Mouse (Mus musculus) ES-E14 (cell line): ENCODE results near the gene Ccdc87. TPM values are rescaled to one million over a fixed set of nuclear protein-coding genes. Genes with fewer than 3 reads are reported as not detected.
A peak's percentile ranks its signal among the peaks of the same experiment; 100 is the strongest.

Experiments used
- DNase-seq: peaks from one replicate; pipeline ENCODE4 v3.0.0-alpha.2; 2013; ENCODE audit warnings: low read depth, low spot score
- H3K27ac ChIP-seq: 2 replicates; pipeline ENCODE4 v1.5.1; 2012; ENCODE audit warnings: low read depth, mild to moderate bottlenecking, low read length, moderate library complexity, mixed read lengths; ENCODE audit not compliant: poor library complexity, insufficient read depth, severe bottlenecking
- H3K36me3 ChIP-seq: 2 replicates; pipeline ENCODE4 v1.6.1; 2012; ENCODE audit warnings: mild to moderate bottlenecking, low read length, moderate library complexity, mixed read lengths; ENCODE audit not compliant: control insufficient read depth, poor library complexity, insufficient read depth, severe bottlenecking
- H3K4me1 ChIP-seq, 2 experiments: fragments of 150-350 bp in 1 of 2; sonication (generic) in 1 of 2; 2 replicates each; pipeline ENCODE4 v1.6.1; 2012; ENCODE audit warnings: low read length in 2 of 2, mild to moderate bottlenecking in 1 of 2, mixed read lengths in 1 of 2; ENCODE audit not compliant: control insufficient read depth in 2 of 2, insufficient read depth in 2 of 2, poor library complexity in 1 of 2
- H3K4me3 ChIP-seq, 2 experiments: fragments of 150-350 bp in 1 of 2; sonication (generic) in 1 of 2; 2 replicates each; pipeline ENCODE4 v1.5.1; 2012; ENCODE audit warnings: low read length in 2 of 2, low read depth in 1 of 2, mild to moderate bottlenecking in 1 of 2, mixed read lengths in 1 of 2; ENCODE audit not compliant: insufficient read depth in 1 of 2, poor library complexity in 1 of 2, severe bottlenecking in 1 of 2
- H3K9ac ChIP-seq: 2 replicates; pipeline ENCODE4 v1.6.1; 2012; ENCODE audit warnings: low read depth, mild to moderate bottlenecking, low read length, mixed read lengths; ENCODE audit not compliant: poor library complexity, insufficient read depth, severe bottlenecking
- H3K9me3 ChIP-seq: fragments of 150-350 bp; sonication (generic); 2 replicates; pipeline ENCODE4 v1.6.1; 2012; ENCODE audit warnings: low read depth, mild to moderate bottlenecking, low read length; ENCODE audit not compliant: control insufficient read depth, insufficient read depth
- CHD2 ChIP-seq: IDR thresholded peaks from 2 replicates; pipeline ENCODE4 v1.6.1; 2014; ENCODE audit warnings: mild to moderate bottlenecking, low read depth, low read length, inconsistent platforms
- HCFC1 ChIP-seq: IDR thresholded peaks from 2 replicates; pipeline ENCODE4 v1.6.1; 2012; ENCODE audit warnings: low read length, inconsistent platforms, borderline replicate concordance; ENCODE audit not compliant: insufficient read depth
- MAFK ChIP-seq: IDR thresholded peaks from 2 replicates; pipeline ENCODE4 v1.6.1; 2014; ENCODE audit warnings: mild to moderate bottlenecking, low read depth, low read length, inconsistent platforms; ENCODE audit not compliant: insufficient read depth
- ZC3H11A ChIP-seq: IDR thresholded peaks from 2 replicates; pipeline ENCODE4 v1.6.1; 2012; ENCODE audit warnings: low read depth, mild to moderate bottlenecking, inconsistent platforms, low read length, borderline replicate concordance
- ZNF384 ChIP-seq: IDR thresholded peaks from 2 replicates; pipeline ENCODE4 v1.6.1; 2012; ENCODE audit warnings: low read depth, low read length, inconsistent platforms
- in situ Hi-C, 2 experiments: fragments of 600-800 bp; cut with MboI; formaldehyde crosslinking; loops; one replicate each; pipeline ENCODE4 v1.15.1; 2025; ENCODE audit warnings: low sequenced_read_pairs in 2 of 2, inconsistent platforms in 1 of 2; ENCODE audit not compliant: unreplicated experiment in 2 of 2
- total RNA-seq: library from RNA; depleted of rRNA; stranded (reverse); fragments of 300-350 nt; gene quantifications from 2 replicates; pipeline ENCODE4 v1.2.3, GENCODE M21; 2012

Ccdc87 gene
- total RNA-seq, 1 experiment = 0.13 TPM

- no peaks in the 10 kb centered on the region for H3K36me3 ChIP-seq
- TF ChIP-seq MAFK (no peak), HCFC1 (no peak), ZNF384 (peak; percentile 81), ZC3H11A (no peak), CHD2 (no peak)
- H3K9me3 ChIP-seq = no peaks in the 10 kb centered on the region
- no peak overlapping the region for H3K4me3 ChIP-seq
- peak overlapping the region; percentile 0; the same call in 1 of the 2 replicates for H3K9ac ChIP-seq
- DNase-seq = no peak
- in situ Hi-C loops = no loop called here
- H3K4me1 ChIP-seq = peaks cover 8 to 14% of the 10 kb centered on the region in 2 experiments
- peak overlapping the region; percentile 42; the same call in 1 of the 2 replicates for H3K27ac ChIP-seq
Measured at GRCm38 (mm10) chr19:4850281-4850680, 11.1 kb downstream of the Ccdc87 start.

GRCm38 (mm10) chr19:4854552-4855469, 15.6 kb downstream of the Ccdc87 start, which contains the start of gene Ctsf:
Ctsf (plus strand) TSS chr19:4855130.
- H3K4me3 ChIP-seq = peak within 1 kb of the TSS; percentile 67 to 73
- in situ Hi-C loops = no loop called here
- H3K9me3 ChIP-seq = no peaks in the 10 kb centered on the region
- H3K27ac ChIP-seq = no peak within 1 kb of the TSS
- no peak for DNase-seq
- H3K4me1 ChIP-seq = peaks cover 7% of the 10 kb centered on the region in 2 experiments
- H3K9ac ChIP-seq = peak within 1 kb of the TSS; percentile 64
- no peak for TF ChIP-seq ZC3H11A
- no peak for TF ChIP-seq CHD2
- TF ChIP-seq ZNF384 = no peak
- no peak for TF ChIP-seq MAFK
- TF ChIP-seq HCFC1 = no peak
- no peaks in the 10 kb centered on the region for H3K36me3 ChIP-seq

- no peak overlapping the region for H3K27ac ChIP-seq
- no peaks in the 10 kb centered on the region for H3K9me3 ChIP-seq
- peak overlapping the region; percentile 67 to 73 for H3K4me3 ChIP-seq
- no peak for TF ChIP-seq ZC3H11A
- no peak for TF ChIP-seq CHD2
- no peak for TF ChIP-seq ZNF384
- no peak for TF ChIP-seq HCFC1
- no peak for TF ChIP-seq MAFK
- H3K36me3 ChIP-seq = no peaks in the 10 kb centered on the region
- H3K4me1 ChIP-seq = peaks cover 7% of the 10 kb centered on the region in 2 experiments
- peak overlapping the region; percentile 64 for H3K9ac ChIP-seq
- no peak for DNase-seq
- in situ Hi-C loops = no loop called here
Measured at GRCm38 (mm10) chr19:4855470-4855820, 16.3 kb downstream of the Ccdc87 start.

GRCm38 (mm10) chr19:4855951-4856350, 16.8 kb downstream of the Ccdc87 start:
- in situ Hi-C loops = no loop called here
- Histone ChIP-seq H3K9ac (no peak overlapping the region), H3K9me3 (no peaks in the 10 kb centered on the region), H3K4me1 (peaks cover 2 to 7% of the 10 kb centered on the region in 2 experiments; a peak in 3 of 4 replicates), H3K4me3 (no peak overlapping the region), H3K27ac (no peak overlapping the region), H3K36me3 (no peaks in the 10 kb centered on the region)
- DNase-seq = no peak
- TF ChIP-seq ZNF384 (no peak), MAFK (no peak), CHD2 (no peak), ZC3H11A (no peak), HCFC1 (no peak)
